Mouse (Mus musculus) liver, embryonic 16.5 days (tissue): ENCODE data around the gene Dedd2. TPM values are rescaled to one million over a fixed set of nuclear protein-coding genes. Genes with fewer than 3 reads are reported as not detected.

Experiments
- ATAC-seq: fragments of 200-750 bp; cut with Nextera tagmentation; 2 replicates; pipeline ENCODE4 v1.8.0; 2017; ENCODE audit warnings: low read depth, mild to moderate bottlenecking, moderate number of reproducible peaks, moderate library complexity
- H3K27ac ChIP-seq: fragments of 300-500 bp; sonication (generic); 2 replicates; pipeline ENCODE4 v1.5.1; 2014; ENCODE audit warnings: mild to moderate bottlenecking, low read length
- H3K27me3 ChIP-seq: fragments of 300-500 bp; sonication (generic); 2 replicates; pipeline ENCODE4 v1.6.1; 2014; ENCODE audit warnings: low read depth, low read length, mixed read lengths; ENCODE audit not compliant: control insufficient read depth, insufficient read depth
- H3K36me3 ChIP-seq: fragments of 300-500 bp; sonication (generic); 2 replicates; pipeline ENCODE4 v1.6.1; 2014; ENCODE audit warnings: mild to moderate bottlenecking; ENCODE audit not compliant: control insufficient read depth, insufficient read depth
- H3K4me1 ChIP-seq: fragments of 300-500 bp; sonication (generic); 2 replicates; pipeline ENCODE4 v1.6.1; 2014; ENCODE audit warnings: low read depth, low read length, mixed read lengths; ENCODE audit not compliant: control insufficient read depth
- H3K4me2 ChIP-seq: fragments of 300-500 bp; sonication (generic); 2 replicates; pipeline ENCODE4 v1.6.1; 2014; ENCODE audit warnings: low read depth, low read length, mixed read lengths
- H3K4me3 ChIP-seq: fragments of 300-500 bp; sonication (generic); 2 replicates; pipeline ENCODE4 v1.5.1; 2014; ENCODE audit warnings: low read depth, mild to moderate bottlenecking, low read length
- H3K9ac ChIP-seq: fragments of 300-500 bp; sonication (generic); 2 replicates; pipeline ENCODE4 v1.6.1; 2014; ENCODE audit warnings: low read depth, low read length
- H3K9me3 ChIP-seq: fragments of 300-500 bp; sonication (generic); replicated peaks from 2 replicates; pipeline ENCODE4 v1.6.1; 2016; ENCODE audit warnings: low read length; ENCODE audit not compliant: control insufficient read depth
- WGBS: fragments of 180-500 bp; shearing (Covaris S2); extraction: QIAGEN DNeasy Blood & Tissue Kit; methylation state at CpG from one replicate; pipeline ENCODE4 v1.1.7; 2014; ENCODE audit not compliant: insufficient replicate concordance; 5-methylcytosine and 5-hydroxymethylcytosine counted together
- polyA plus RNA-seq: library from polyadenylated mRNA; unstranded; fragments of >200 nt; fragmentation: Nextera tagmentation; extraction: Ambion mirVana; gene quantifications from 2 replicates; pipeline ENCODE4 v1.2.1, GENCODE M21; 2015

Gene Dedd2
- polyA plus RNA-seq, 1 experiment from 2014 or later, result 31.9 TPM

DNA sequence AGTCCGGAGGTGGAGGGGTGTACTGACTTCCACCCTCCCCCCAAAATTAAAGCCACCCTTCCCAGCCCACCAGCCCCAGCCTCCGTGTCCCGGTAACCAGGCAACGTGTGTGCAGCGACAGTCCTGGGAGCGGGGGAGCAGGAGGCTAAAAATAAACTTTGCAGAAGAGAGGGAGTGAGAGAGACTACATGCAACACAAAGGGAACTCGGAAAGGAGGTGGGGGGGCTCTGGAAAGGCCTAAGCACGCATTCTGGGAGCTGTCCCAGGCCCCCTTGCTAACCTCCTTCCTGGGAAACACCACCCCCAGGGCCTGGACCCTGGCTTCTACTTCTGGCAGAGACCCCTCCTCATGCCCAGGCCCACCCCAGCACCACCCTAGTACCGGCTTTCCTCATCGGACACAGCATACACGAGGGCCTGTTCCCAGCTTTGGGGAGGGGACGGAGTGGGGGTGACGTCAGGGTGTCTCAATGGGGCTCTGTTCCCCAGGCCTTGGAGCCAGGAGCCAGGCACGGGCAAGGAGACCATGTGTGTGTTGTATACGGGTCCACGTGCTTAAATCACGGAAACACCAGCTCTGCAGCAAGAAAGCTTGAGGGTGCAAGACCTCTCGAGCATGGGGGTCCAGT, 27.7 kb upstream of the Dedd2 start:
- peak overlapping the region; percentile 84 for H3K27ac ChIP-seq
- H3K36me3 ChIP-seq, result no peaks in the 10 kb centered on the region
- H3K4me2 ChIP-seq, result peak overlapping the region; percentile 97
- H3K9ac ChIP-seq, result peak overlapping the region; percentile 85
- H3K27me3 ChIP-seq, result no peaks in the 10 kb centered on the region
- WGBS, result 4% methylated on average over 18 of the region's 18 CpGs
- H3K4me3 ChIP-seq, result peak overlapping the region; percentile 82
- H3K9me3 ChIP-seq, result no peaks in the 10 kb centered on the region
- H3K4me1 ChIP-seq, result peaks cover 44% of the 10 kb centered on the region
- no peak for ATAC-seq

DNA sequence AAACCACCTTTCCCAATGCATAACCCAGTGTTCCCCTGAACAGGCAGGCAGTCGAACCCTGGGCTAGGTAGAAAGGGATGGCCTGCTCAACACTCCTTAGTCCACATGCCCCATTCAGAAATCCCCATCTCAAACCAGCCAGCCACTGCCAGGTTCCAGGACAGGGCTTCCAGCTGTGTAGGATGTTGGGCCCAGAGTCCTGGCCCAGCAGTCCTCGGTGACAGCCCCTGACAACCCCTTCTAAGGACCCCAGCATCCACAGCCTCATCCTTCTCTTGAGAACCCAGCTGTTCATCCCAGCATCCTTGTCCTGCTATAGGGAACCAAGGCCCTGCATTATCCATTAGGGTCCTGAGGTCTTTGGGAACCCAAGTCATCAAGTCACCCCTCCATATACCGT, 27.1 kb upstream of the Dedd2 start:
- H3K4me2 ChIP-seq, result peak overlapping the region; percentile 97
- ATAC-seq, result no peak
- 15% methylated on average over 3 of the region's 3 CpGs for WGBS
- no peak overlapping the region for H3K27ac ChIP-seq
- no peaks in the 10 kb centered on the region for H3K27me3 ChIP-seq
- H3K4me3 ChIP-seq, result peak overlapping the region; percentile 82; the same call in 1 of the 2 replicates
- H3K36me3 ChIP-seq, result no peaks in the 10 kb centered on the region
- peaks cover 44% of the 10 kb centered on the region for H3K4me1 ChIP-seq
- H3K9me3 ChIP-seq, result no peaks in the 10 kb centered on the region
- H3K9ac ChIP-seq, result no peak overlapping the region

DNA sequence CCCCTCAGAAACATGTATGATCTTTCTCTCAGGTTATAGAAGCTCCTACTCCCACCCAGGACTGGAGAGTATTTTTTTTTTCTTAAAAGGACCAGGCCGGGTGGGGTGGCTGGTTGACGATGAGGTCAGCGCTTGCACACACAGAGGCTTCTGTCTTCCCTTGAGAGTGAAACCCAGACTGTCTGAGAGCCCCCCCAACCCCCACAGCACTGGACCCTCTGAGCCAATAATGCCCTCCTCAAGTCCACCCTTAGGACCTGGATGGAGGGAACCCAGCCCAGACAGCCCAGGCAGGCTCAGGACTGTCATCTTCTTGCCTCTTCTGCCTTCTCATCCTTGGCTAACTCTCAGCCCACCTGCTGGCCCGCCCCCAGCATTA, 26.3 kb upstream of the Dedd2 start:
- Histone ChIP-seq H3K27me3 (no peaks in the 10 kb centered on the region), H3K9me3 (no peaks in the 10 kb centered on the region), H3K4me3 (no peak overlapping the region), H3K36me3 (no peaks in the 10 kb centered on the region), H3K27ac (no peak overlapping the region), H3K4me1 (peaks cover 44% of the 10 kb centered on the region), H3K4me2 (peak overlapping the region; percentile 97; the same call in 1 of the 2 replicates), H3K9ac (0 out of 2 replicates have a peak overlapping the region, but pooled peaks have one; percentile 9)
- ATAC-seq, result no peak
- WGBS, result 42% methylated on average over 4 of the region's 4 CpGs

DNA sequence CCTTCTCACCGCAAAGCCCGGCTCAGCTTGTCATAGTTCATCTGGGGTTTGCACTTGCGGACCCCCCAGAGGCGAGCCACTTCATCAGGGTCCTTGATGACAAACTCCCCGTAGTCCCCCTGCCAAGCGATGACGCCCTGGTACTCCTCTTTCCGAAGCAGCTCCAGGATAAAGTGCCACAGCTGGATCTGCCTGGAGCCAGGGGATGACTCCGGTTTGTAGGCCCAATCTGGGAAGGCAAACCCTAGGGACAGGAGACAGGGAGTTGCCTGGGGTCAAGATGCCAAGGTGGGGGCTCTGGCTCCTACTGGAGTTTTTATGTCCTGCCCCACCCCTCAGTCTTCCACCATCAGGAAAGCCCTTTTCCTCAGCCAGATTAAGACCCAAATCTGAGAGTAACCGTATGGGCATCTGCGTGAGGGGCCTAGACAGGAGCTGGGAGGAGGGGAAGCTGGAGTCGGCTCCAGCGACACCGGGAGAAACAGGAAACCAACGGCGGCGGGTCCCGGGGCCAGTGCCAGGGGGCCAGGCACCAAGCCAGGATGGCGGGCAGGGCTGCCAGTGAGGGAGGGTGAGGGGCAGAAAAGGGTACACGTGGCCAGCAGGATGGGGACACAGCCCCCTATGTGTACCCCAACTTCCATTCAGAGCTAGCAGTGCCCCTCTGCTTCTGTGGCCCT, 25.8 kb upstream of the Dedd2 start:
- ATAC-seq, result no peak
- H3K4me2 ChIP-seq, result 0 out of 2 replicates have a peak overlapping the region, but pooled peaks have one; percentile 97
- no peaks in the 10 kb centered on the region for H3K9me3 ChIP-seq
- H3K27me3 ChIP-seq, result no peaks in the 10 kb centered on the region
- 53% methylated on average over 20 of the region's 20 CpGs for WGBS
- H3K36me3 ChIP-seq, result no peaks in the 10 kb centered on the region
- H3K4me1 ChIP-seq, result peaks cover 40% of the 10 kb centered on the region
- no peak overlapping the region for H3K4me3 ChIP-seq
- no peak overlapping the region for H3K27ac ChIP-seq
- H3K9ac ChIP-seq, result 0 out of 2 replicates have a peak overlapping the region, but pooled peaks have one; percentile 9

DNA sequence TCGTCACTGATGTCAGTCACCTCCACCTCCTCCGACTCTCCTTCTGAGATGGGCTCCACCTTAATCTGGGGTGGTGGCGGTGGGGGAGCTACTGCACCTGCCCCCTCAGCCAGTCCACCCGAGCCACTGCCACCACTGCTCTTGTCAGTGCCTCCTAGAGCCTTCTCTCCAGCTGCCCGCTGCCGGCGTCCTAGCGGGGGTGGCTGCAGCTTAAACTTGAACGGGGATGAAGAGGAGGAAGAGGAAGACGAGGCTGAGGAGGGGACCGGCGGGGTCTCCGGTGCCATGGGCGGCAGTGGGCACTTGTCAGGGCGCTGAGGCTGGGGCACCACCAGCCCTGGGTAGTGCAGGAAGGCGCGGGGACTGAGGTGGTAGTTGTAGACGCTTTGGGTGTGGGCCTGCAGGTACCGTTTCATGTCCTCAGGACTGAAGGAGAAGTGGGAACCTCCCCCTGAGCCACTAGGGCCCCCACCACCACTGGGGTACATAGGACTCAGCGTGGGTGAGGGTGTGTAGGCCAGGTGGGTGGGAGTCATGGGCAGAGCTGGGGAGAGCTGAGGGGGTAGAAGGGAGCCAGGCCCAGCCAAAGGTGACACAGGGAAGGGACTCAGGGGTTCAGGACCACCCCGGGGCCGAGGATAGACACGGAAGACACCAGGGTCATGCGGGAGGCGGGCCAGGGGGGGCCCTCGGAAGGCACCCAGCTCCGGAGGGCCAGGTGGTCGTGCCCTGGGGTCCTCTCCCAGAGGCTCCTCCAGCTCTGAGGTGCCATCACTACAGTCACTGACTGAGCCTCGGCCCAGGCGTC, 24.4 kb upstream of the Dedd2 start:
- H3K27me3 ChIP-seq, result no peaks in the 10 kb centered on the region
- peaks cover 36% of the 10 kb centered on the region for H3K4me1 ChIP-seq
- no peaks in the 10 kb centered on the region for H3K9me3 ChIP-seq
- H3K4me2 ChIP-seq, result no peak overlapping the region
- ATAC-seq, result no peak
- H3K4me3 ChIP-seq, result no peak overlapping the region
- no peak overlapping the region for H3K27ac ChIP-seq
- 81% methylated on average over 30 of the region's 30 CpGs for WGBS
- no peak overlapping the region for H3K9ac ChIP-seq
- no peaks in the 10 kb centered on the region for H3K36me3 ChIP-seq

DNA sequence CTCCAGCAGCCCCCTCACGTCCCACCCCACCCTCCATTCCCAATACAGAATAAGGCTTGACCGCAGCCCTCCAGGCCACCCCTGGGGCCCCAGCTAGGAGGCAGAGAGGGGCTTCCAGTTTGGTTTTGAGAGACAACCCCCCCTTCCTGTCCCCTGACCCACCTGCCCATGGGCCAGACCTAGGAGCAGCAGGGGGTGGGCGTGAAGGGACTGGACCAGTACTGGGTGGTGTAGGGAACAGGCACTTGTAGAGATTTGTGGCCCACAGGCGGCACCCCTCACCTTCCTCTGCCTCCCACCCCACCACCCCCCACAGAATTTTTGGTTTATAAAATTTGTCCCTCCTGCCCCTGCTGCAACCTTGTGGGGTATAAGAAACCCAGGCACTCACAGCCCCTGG, 22.9 kb upstream of the Dedd2 start:
- no peaks in the 10 kb centered on the region for H3K36me3 ChIP-seq
- H3K4me2 ChIP-seq, result no peak overlapping the region
- no peaks in the 10 kb centered on the region for H3K9me3 ChIP-seq
- H3K4me3 ChIP-seq, result no peak overlapping the region
- H3K27ac ChIP-seq, result no peak overlapping the region
- 81% methylated on average over 4 of the region's 4 CpGs for WGBS
- no peaks in the 10 kb centered on the region for H3K27me3 ChIP-seq
- no peak overlapping the region for H3K9ac ChIP-seq
- H3K4me1 ChIP-seq, result peaks cover 37% of the 10 kb centered on the region
- ATAC-seq, result no peak

DNA sequence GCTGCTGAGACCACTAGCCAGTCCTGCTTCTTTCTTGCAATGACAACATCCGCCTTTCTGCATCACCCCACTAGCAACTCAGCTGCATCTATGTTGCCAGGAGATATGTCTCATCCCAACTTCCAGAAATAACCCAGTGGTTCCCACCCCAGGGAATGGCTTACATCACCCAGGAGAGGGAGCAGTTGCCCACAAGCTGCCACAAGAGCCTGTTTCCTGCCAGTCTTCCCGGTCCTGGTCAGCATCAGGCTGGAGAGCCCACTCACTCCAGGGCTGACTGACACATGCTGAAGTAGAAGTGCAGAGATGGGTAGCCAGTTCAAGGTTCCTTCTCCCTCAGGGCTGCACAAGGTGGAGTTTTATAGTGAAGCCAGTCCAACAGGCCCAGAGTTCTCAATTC, 20.6 kb upstream of the Dedd2 start:
- Histone ChIP-seq H3K4me3 (no peak overlapping the region), H3K27ac (no peak overlapping the region), H3K9me3 (no peaks in the 10 kb centered on the region), H3K36me3 (no peaks in the 10 kb centered on the region), H3K4me1 (peaks cover 22% of the 10 kb centered on the region), H3K27me3 (no peaks in the 10 kb centered on the region), H3K9ac (no peak overlapping the region), H3K4me2 (no peak overlapping the region)
- ATAC-seq, result no peak
- WGBS, result 39% methylated on average over 2 of the region's 2 CpGs

DNA sequence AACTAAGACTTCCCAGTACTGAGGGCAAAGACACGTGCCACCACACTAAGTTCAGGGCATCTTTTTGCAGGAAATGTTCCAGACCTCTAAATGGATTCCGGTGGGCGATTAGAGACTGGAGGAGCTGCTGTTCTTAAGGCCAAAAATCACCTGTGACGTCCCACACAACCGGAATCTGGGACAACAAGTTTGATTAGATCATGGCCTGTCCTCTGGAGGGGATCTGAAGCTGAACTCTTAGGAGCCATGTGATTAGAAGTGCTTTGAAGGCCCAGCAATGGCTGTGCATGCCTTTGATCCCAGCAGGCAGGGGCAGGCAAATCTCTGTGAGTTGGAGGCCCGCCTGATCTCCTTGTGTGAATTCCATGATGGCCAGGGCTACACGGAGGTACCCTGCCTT, 20.2 kb upstream of the Dedd2 start:
- Histone ChIP-seq H3K4me3 (no peak overlapping the region), H3K9ac (no peak overlapping the region), H3K4me2 (no peak overlapping the region), H3K27me3 (no peaks in the 10 kb centered on the region), H3K27ac (no peak overlapping the region), H3K36me3 (no peaks in the 10 kb centered on the region), H3K9me3 (no peaks in the 10 kb centered on the region), H3K4me1 (peaks cover 26% of the 10 kb centered on the region)
- no peak for ATAC-seq
- WGBS, result 71% methylated on average over 7 of the region's 7 CpGs
